Mouse (Mus musculus) hematopoietic stem cell, adult 5-6 weeks (primary cell): ENCODE measurements around the gene Itgav. TPM values are rescaled to one million over a fixed set of nuclear protein-coding genes. Genes with fewer than 3 reads are reported as not detected.
A peak's percentile ranks its signal among the peaks of the same experiment; 100 is the strongest.

ENCODE experiments used
- ATAC-seq, 2 experiments: fragments of 125-278 bp in 1 of 2; replicated peaks in 1 of 2; 2 replicates each; pipeline ENCODE4 v1.8.0; 2016 to 2017; ENCODE audit warnings: inconsistent platforms in 2 of 2, mild to moderate bottlenecking in 2 of 2, moderate number of reproducible peaks in 2 of 2, low read depth in 1 of 2, moderate TSS enrichment in 1 of 2; ENCODE audit not compliant: low FRiP score in 2 of 2, poor library complexity in 2 of 2, severe bottlenecking in 2 of 2, insufficient read depth in 1 of 2, low TSS enrichment in 1 of 2
- total RNA-seq: library from RNA; stranded (forward); fragments of 172-1452, 232-1000 nt; gene quantifications from 2 replicates; pipeline ENCODE4 v1.2.3, GENCODE M21; 2017

The Itgav gene
- total RNA-seq, result 20.8 and 28.8 TPM in 2 replicates

GRCm38 (mm10) chr2:83723921-83724826 is at the start of gene Itgav:
Gene Itgav, plus strand, starts transcription at chr2:83724397.
- peak; percentile 92 to 95 for ATAC-seq

GRCm38 (mm10) chr2:83674421-83674820 is 49.8 kb upstream of the Itgav start:
- no peak for ATAC-seq

GRCm38 (mm10) chr2:83674896-83675295 is 49.3 kb upstream of the Itgav start:
- no peak for ATAC-seq

GRCm38 (mm10) chr2:83675681-83676080 is 48.5 kb upstream of the Itgav start:
- ATAC-seq, result no peak

- ATAC-seq, result no peak
These were observed 47.8 kb upstream of the Itgav start for GRCm38 (mm10) chr2:83676226-83676870.

GRCm38 (mm10) chr2:83681332-83681731 is 42.9 kb upstream of the Itgav start:
- ATAC-seq, result no peak

GRCm38 (mm10) chr2:83681785-83682184 is 42.4 kb upstream of the Itgav start:
- ATAC-seq, result no peak

- 0 out of 4 replicates have a peak, but pooled peaks of 1 of the 2 experiments have one; percentile 22 for ATAC-seq
These were observed 41.9 kb upstream of the Itgav start for GRCm38 (mm10) chr2:83682282-83682681.

- ATAC-seq, result no peak
These were observed 40.3 kb upstream of the Itgav start for GRCm38 (mm10) chr2:83683731-83684519.

- no peak for ATAC-seq
These were observed 39.5 kb upstream of the Itgav start for GRCm38 (mm10) chr2:83684691-83685090.

- no peak for ATAC-seq
These were observed 33.8 kb upstream of the Itgav start for GRCm38 (mm10) chr2:83690372-83690771.

GRCm38 (mm10) chr2:83692651-83693545 is 31.3 kb upstream of the Itgav start:
- ATAC-seq, result no peak

GRCm38 (mm10) chr2:83694061-83694460 is 30.1 kb upstream of the Itgav start:
- ATAC-seq, result no peak

- ATAC-seq, result no peak
These were observed 28.6 kb upstream of the Itgav start for GRCm38 (mm10) chr2:83695345-83696247.

- ATAC-seq, result no peak
These were observed 25.7 kb upstream of the Itgav start for GRCm38 (mm10) chr2:83698484-83698883.

- ATAC-seq, result no peak
These were observed 24.9 kb upstream of the Itgav start for GRCm38 (mm10) chr2:83699324-83699723.
